Mouse (Mus musculus) kidney, embryonic 14.5 days (tissue): ENCODE results near the gene Crisp1. TPM values are rescaled to one million over a fixed set of nuclear protein-coding genes. Genes with fewer than 3 reads are reported as not detected.

Source experiments
- ATAC-seq: fragments of 200-750 bp; cut with Nextera tagmentation; 2 replicates; pipeline ENCODE4 v1.8.0; 2017; ENCODE audit warnings: moderate number of reproducible peaks, mild to moderate bottlenecking, moderate TSS enrichment, moderate library complexity; ENCODE audit not compliant: low FRiP score, low TSS enrichment
- H3K27ac ChIP-seq: fragments of 300-500 bp; sonication (generic); 2 replicates; pipeline ENCODE4 v1.5.1; 2014; ENCODE audit warnings: low read depth, mild to moderate bottlenecking, low read length, moderate library complexity, mixed read lengths
- H3K27me3 ChIP-seq: fragments of 300-500 bp; sonication (generic); 2 replicates; pipeline ENCODE4 v1.6.1; 2014; ENCODE audit warnings: mild to moderate bottlenecking, low read length; ENCODE audit not compliant: control insufficient read depth, insufficient read depth
- H3K36me3 ChIP-seq: fragments of 300-500 bp; sonication (generic); 2 replicates; pipeline ENCODE4 v1.6.1; 2014; ENCODE audit warnings: low read length, mixed read lengths; ENCODE audit not compliant: control insufficient read depth, insufficient read depth
- H3K4me1 ChIP-seq: fragments of 300-500 bp; sonication (generic); 2 replicates; pipeline ENCODE4 v1.6.1; 2014; ENCODE audit warnings: low read length, mixed read lengths; ENCODE audit not compliant: control insufficient read depth, insufficient read depth
- H3K4me2 ChIP-seq: fragments of 300-500 bp; sonication (generic); replicated peaks from 2 replicates; pipeline ENCODE4 v1.6.1; 2014; ENCODE audit warnings: low read depth, mild to moderate bottlenecking, low read length
- H3K4me3 ChIP-seq: fragments of 300-500 bp; sonication (generic); 2 replicates; pipeline ENCODE4 v1.5.1; 2014; ENCODE audit warnings: mild to moderate bottlenecking, low read length
- H3K9ac ChIP-seq: fragments of 300-500 bp; sonication (generic); 2 replicates; pipeline ENCODE4 v1.6.1; 2014; ENCODE audit warnings: low read depth, mild to moderate bottlenecking, low read length, moderate library complexity
- H3K9me3 ChIP-seq: fragments of 300-500 bp; sonication (generic); 2 replicates; pipeline ENCODE4 v1.6.1; 2016; ENCODE audit warnings: low read length; ENCODE audit not compliant: control insufficient read depth
- WGBS: fragments of 180-500 bp; shearing (Covaris S2); extraction: QIAGEN DNeasy Blood & Tissue Kit; methylation state at CpG from one replicate; pipeline ENCODE4 v1.1.7; 2014; 5-methylcytosine and 5-hydroxymethylcytosine counted together
- polyA plus RNA-seq: library from polyadenylated mRNA; unstranded; fragments of >200 nt; fragmentation: Nextera tagmentation; extraction: Ambion mirVana; gene quantifications from 2 replicates; pipeline ENCODE4 v1.2.1, GENCODE M21; 2014

The Crisp1 gene
- not detected in 2 replicates for polyA plus RNA-seq

GRCm38 (mm10) chr17:40319062-40319461 lies at the start of gene Crisp1:
Gene Crisp1, minus strand, starts transcription at chr17:40319207.
- H3K9me3 ChIP-seq, result no peaks in the 10 kb centered on the region
- H3K36me3 ChIP-seq, result no peaks in the 10 kb centered on the region
- no peak within 1 kb of the TSS for H3K27ac ChIP-seq
- 75% methylated on average over 2 of the region's 2 CpGs for WGBS
- H3K4me1 ChIP-seq, result no peaks in the 10 kb centered on the region
- ATAC-seq, result no peak
- no peak within 1 kb of the TSS for H3K4me3 ChIP-seq
- H3K4me2 ChIP-seq, result no peak within 1 kb of the TSS
- no peak within 1 kb of the TSS for H3K9ac ChIP-seq
- no peaks in the 10 kb centered on the region for H3K27me3 ChIP-seq

- H3K4me1 ChIP-seq, result no peaks in the 10 kb centered on the region
- 70% methylated on average over 3 of the region's 3 CpGs for WGBS
- H3K27me3 ChIP-seq, result no peaks in the 10 kb centered on the region
- no peak overlapping the region for H3K9ac ChIP-seq
- no peaks in the 10 kb centered on the region for H3K9me3 ChIP-seq
- H3K4me2 ChIP-seq, result no peak overlapping the region
- H3K27ac ChIP-seq, result no peak overlapping the region
- no peak overlapping the region for H3K4me3 ChIP-seq
- ATAC-seq, result no peak
- H3K36me3 ChIP-seq, result no peaks in the 10 kb centered on the region
Measured at GRCm38 (mm10) chr17:40342497-40343009, 23.5 kb upstream of the Crisp1 start.

GRCm38 (mm10) chr17:40285435-40285834 lies 33.6 kb downstream of the Crisp1 start:
- H3K27ac ChIP-seq, result no peak overlapping the region
- no peak overlapping the region for H3K4me2 ChIP-seq
- H3K4me1 ChIP-seq, result no peaks in the 10 kb centered on the region
- no peaks in the 10 kb centered on the region for H3K9me3 ChIP-seq
- no peak for ATAC-seq
- H3K36me3 ChIP-seq, result no peaks in the 10 kb centered on the region
- no peak overlapping the region for H3K9ac ChIP-seq
- H3K4me3 ChIP-seq, result no peak overlapping the region
- no peaks in the 10 kb centered on the region for H3K27me3 ChIP-seq
- WGBS, result 76% methylated on average over 2 of the region's 2 CpGs

- no peaks in the 10 kb centered on the region for H3K27me3 ChIP-seq
- H3K9me3 ChIP-seq, result no peaks in the 10 kb centered on the region
- no peak overlapping the region for H3K4me2 ChIP-seq
- 67% methylated on average over 1 of the region's 1 CpGs for WGBS
- no peak for ATAC-seq
- no peak overlapping the region for H3K4me3 ChIP-seq
- no peaks in the 10 kb centered on the region for H3K36me3 ChIP-seq
- H3K4me1 ChIP-seq, result no peaks in the 10 kb centered on the region
- H3K9ac ChIP-seq, result no peak overlapping the region
- H3K27ac ChIP-seq, result no peak overlapping the region
Measured at GRCm38 (mm10) chr17:40275519-40275918, 43.5 kb downstream of the Crisp1 start.

- no peaks in the 10 kb centered on the region for H3K27me3 ChIP-seq
- no peak for ATAC-seq
- 57% methylated on average over 1 of the region's 1 CpGs for WGBS
- no peak overlapping the region for H3K4me3 ChIP-seq
- no peaks in the 10 kb centered on the region for H3K4me1 ChIP-seq
- H3K36me3 ChIP-seq, result no peaks in the 10 kb centered on the region
- no peak overlapping the region for H3K4me2 ChIP-seq
- H3K27ac ChIP-seq, result no peak overlapping the region
- no peaks in the 10 kb centered on the region for H3K9me3 ChIP-seq
- no peak overlapping the region for H3K9ac ChIP-seq
Measured at GRCm38 (mm10) chr17:40274906-40275470, 44.0 kb downstream of the Crisp1 start.

- no peak for ATAC-seq
- H3K36me3 ChIP-seq, result no peaks in the 10 kb centered on the region
- no peak overlapping the region for H3K4me2 ChIP-seq
- WGBS, result 84% methylated on average over 1 of the region's 1 CpGs
- no peaks in the 10 kb centered on the region for H3K9me3 ChIP-seq
- no peaks in the 10 kb centered on the region for H3K4me1 ChIP-seq
- H3K4me3 ChIP-seq, result no peak overlapping the region
- no peak overlapping the region for H3K9ac ChIP-seq
- H3K27ac ChIP-seq, result no peak overlapping the region
- no peaks in the 10 kb centered on the region for H3K27me3 ChIP-seq
Measured at GRCm38 (mm10) chr17:40252487-40252886, 66.5 kb downstream of the Crisp1 start.

Other genes with a start within 250 kb of the Crisp1 start
- gene AC192777.2, start 223.8 kb downstream of the Crisp1 start, polyA plus RNA-seq, result not detected in 2 replicates
- gene Pgk2, start 110.6 kb downstream of the Crisp1 start, polyA plus RNA-seq, result not detected in 2 replicates
- gene Crisp3, start 76.9 kb downstream of the Crisp1 start, polyA plus RNA-seq, result not detected in 2 replicates
- not detected in 2 replicates for gene Esp8, start 200.8 kb upstream of the Crisp1 start, polyA plus RNA-seq
- gene Esp6, start 242.3 kb upstream of the Crisp1 start, polyA plus RNA-seq, result not detected in 2 replicates